Mouse (Mus musculus): ENCODE measurements around the gene Agfg2. TPM values are rescaled to one million over a fixed set of nuclear protein-coding genes. Genes with fewer than 3 reads are reported as not detected.

The Agfg2 gene
- polyA plus RNA-seq, 1 experiment from 2014 or later: 14.2 TPM

- 52% methylated on average over 19 of the region's 19 CpGs for WGBS
- Histone ChIP-seq H3K27me3 (replicated peaks; ENCODE audit: insufficient read depth, low read length) (0 out of 2 replicates have a peak, but pooled peaks cover 8% of the 10 kb centered on the region), H3K9me3 (ENCODE audit: low read length) (no peaks in the 10 kb centered on the region), H3K4me1 (ENCODE audit: insufficient read depth, low read depth, low read length) (peaks cover 5% of the 10 kb centered on the region), H3K4me3 (ENCODE audit: low read depth, low read length) (no peak overlapping the region), H3K4me2 (replicated peaks; ENCODE audit: low read depth, low read length) (no peak overlapping the region), H3K27ac (ENCODE audit: low read length) (no peak overlapping the region), H3K36me3 (ENCODE audit: insufficient read depth, low read length) (peaks cover 15% of the 10 kb centered on the region; the same call in 1 of the 2 replicates), H3K9ac (replicated peaks; ENCODE audit: low read depth) (no peak overlapping the region)
- TF ChIP-seq EP300 (IDR thresholded peaks at IDR 0.05) (no peak), CTCF (IDR thresholded peaks at IDR 0.05) (no peak)
- ATAC-seq (no peak), DNase-seq (ENCODE audit: low spot score) (no peak)
These were observed 40.0 kb downstream of the Agfg2 start for GRCm38 (mm10) chr5:137644484-137644883.

GRCm38 (mm10) chr5:137642886-137643285, 41.6 kb downstream of the Agfg2 start:
- 50% methylated on average over 4 of the region's 4 CpGs for WGBS
- H3K27me3 ChIP-seq (replicated peaks; ENCODE audit: insufficient read depth, low read length): 0 out of 2 replicates have a peak, but pooled peaks cover 8% of the 10 kb centered on the region
- H3K4me2 ChIP-seq (replicated peaks; ENCODE audit: low read depth, low read length): no peak overlapping the region
- ATAC-seq (no peak), DNase-seq (ENCODE audit: low spot score) (no peak)
- no peak overlapping the region for H3K27ac ChIP-seq (ENCODE audit: low read length)
- H3K9ac ChIP-seq (replicated peaks; ENCODE audit: low read depth): no peak overlapping the region
- H3K4me1 ChIP-seq (ENCODE audit: insufficient read depth, low read depth, low read length): peaks cover 3% of the 10 kb centered on the region
- TF ChIP-seq EP300 (IDR thresholded peaks at IDR 0.05): no peak
- TF ChIP-seq CTCF (IDR thresholded peaks at IDR 0.05): no peak
- no peaks in the 10 kb centered on the region for H3K9me3 ChIP-seq (ENCODE audit: low read length)
- no peak overlapping the region for H3K4me3 ChIP-seq (ENCODE audit: low read depth, low read length)
- H3K36me3 ChIP-seq (ENCODE audit: insufficient read depth, low read length): peaks cover 26% of the 10 kb centered on the region

GRCm38 (mm10) chr5:137641054-137641453, 43.5 kb downstream of the Agfg2 start, which contains the start of gene Sap25:
TSS of gene Sap25 (plus strand) at chr5:137641334.
- Histone ChIP-seq H3K27me3 (replicated peaks; ENCODE audit: insufficient read depth, low read length) (0 out of 2 replicates have a peak, but pooled peaks cover 8% of the 10 kb centered on the region), H3K4me1 (ENCODE audit: insufficient read depth, low read depth, low read length) (peaks cover 3% of the 10 kb centered on the region), H3K4me3 (ENCODE audit: low read depth, low read length) (no peak within 1 kb of the TSS), H3K36me3 (ENCODE audit: insufficient read depth, low read length) (peaks cover 41% of the 10 kb centered on the region), H3K27ac (ENCODE audit: low read length) (no peak within 1 kb of the TSS), H3K4me2 (replicated peaks; ENCODE audit: low read depth, low read length) (no peak within 1 kb of the TSS), H3K9me3 (ENCODE audit: low read length) (no peaks in the 10 kb centered on the region), H3K9ac (replicated peaks; ENCODE audit: low read depth) (no peak within 1 kb of the TSS)
- peak; percentile 63 for TF ChIP-seq CTCF (IDR thresholded peaks at IDR 0.05)
- TF ChIP-seq EP300 (IDR thresholded peaks at IDR 0.05): no peak
- ATAC-seq (no peak), DNase-seq (ENCODE audit: low spot score) (peak; percentile 25)
- 82% methylated on average over 19 of the region's 19 CpGs for WGBS

- peak; percentile 67 for DNase-seq (ENCODE audit: low spot score)
- 47% methylated on average over 7 of the region's 7 CpGs for WGBS
- no peaks in the 10 kb centered on the region for H3K4me1 ChIP-seq (ENCODE audit: insufficient read depth, low read depth, low read length)
- peak overlapping the region; percentile 75 for H3K27ac ChIP-seq (ENCODE audit: low read length)
- H3K36me3 ChIP-seq (ENCODE audit: insufficient read depth, low read length): peaks cover 47% of the 10 kb centered on the region
- H3K27me3 ChIP-seq (replicated peaks; ENCODE audit: insufficient read depth, low read length): 0 out of 2 replicates have a peak, but pooled peaks cover 7% of the 10 kb centered on the region
- no peaks in the 10 kb centered on the region for H3K9me3 ChIP-seq (ENCODE audit: low read length)
- H3K4me2 ChIP-seq (replicated peaks; ENCODE audit: low read depth, low read length): no peak overlapping the region
- no peak overlapping the region for H3K4me3 ChIP-seq (ENCODE audit: low read depth, low read length)
- TF ChIP-seq CTCF (IDR thresholded peaks at IDR 0.05) (no peak), EP300 (IDR thresholded peaks at IDR 0.05) (peak; percentile 73)
- peak; percentile 78 for ATAC-seq
- no peak overlapping the region for H3K9ac ChIP-seq (replicated peaks; ENCODE audit: low read depth)
These were observed 45.1 kb downstream of the Agfg2 start for GRCm38 (mm10) chr5:137639472-137639871.

- TF ChIP-seq EP300 (IDR thresholded peaks at IDR 0.05) (peak; percentile 16; the same call in 1 of the 2 replicates), CTCF (IDR thresholded peaks at IDR 0.05) (no peak)
- Histone ChIP-seq H3K36me3 (ENCODE audit: insufficient read depth, low read length) (peaks cover 26% of the 10 kb centered on the region), H3K27ac (ENCODE audit: low read length) (peak overlapping the region; percentile 72), H3K9me3 (ENCODE audit: low read length) (no peaks in the 10 kb centered on the region), H3K9ac (replicated peaks; ENCODE audit: low read depth) (no peak overlapping the region), H3K4me1 (ENCODE audit: insufficient read depth, low read depth, low read length) (peaks cover 32% of the 10 kb centered on the region), H3K4me3 (ENCODE audit: low read depth, low read length) (no peak overlapping the region), H3K4me2 (replicated peaks; ENCODE audit: low read depth, low read length) (no peak overlapping the region), H3K27me3 (replicated peaks; ENCODE audit: insufficient read depth, low read length) (no peaks in the 10 kb centered on the region)
- DNase-seq (ENCODE audit: low spot score) (peak; percentile 77), ATAC-seq (no peak)
- WGBS: 50% methylated on average over 12 of the region's 12 CpGs
These were observed 51.0 kb downstream of the Agfg2 start for GRCm38 (mm10) chr5:137633397-137634084.

- Histone ChIP-seq H3K4me1 (ENCODE audit: insufficient read depth, low read depth, low read length) (peaks cover 36% of the 10 kb centered on the region), H3K4me2 (replicated peaks; ENCODE audit: low read depth, low read length) (peak overlapping the region; percentile 70), H3K36me3 (ENCODE audit: insufficient read depth, low read length) (peaks cover 7% of the 10 kb centered on the region), H3K9me3 (ENCODE audit: low read length) (no peaks in the 10 kb centered on the region), H3K27me3 (replicated peaks; ENCODE audit: insufficient read depth, low read length) (no peaks in the 10 kb centered on the region), H3K4me3 (ENCODE audit: low read depth, low read length) (peak overlapping the region; percentile 89; the same call in 1 of the 2 replicates), H3K9ac (replicated peaks; ENCODE audit: low read depth) (peak overlapping the region; percentile 42; the same call in 1 of the 2 replicates), H3K27ac (ENCODE audit: low read length) (peak overlapping the region; percentile 98)
- WGBS: 32% methylated on average over 4 of the region's 4 CpGs
- TF ChIP-seq CTCF (IDR thresholded peaks at IDR 0.05) (no peak), EP300 (IDR thresholded peaks at IDR 0.05) (no peak)
- ATAC-seq (no peak), DNase-seq (ENCODE audit: low spot score) (no peak)
These were observed 52.9 kb downstream of the Agfg2 start for GRCm38 (mm10) chr5:137631591-137631990.

Measured in lung, postnatal 0 days (tissue).